Mouse (Mus musculus) urinary bladder, adult 18-20 months (tissue): ENCODE data around the gene Fibcd1.

Experiments
- DNase-seq, 2 experiments: peaks; one replicate each; pipeline ENCODE4 v3.0.0; 2022; ENCODE audit warnings: low spot score in 2 of 2, mixed read lengths in 2 of 2

The Fibcd1 gene

GRCm38 (mm10) chr2:31811086-31811958 lies 34.5 kb downstream of the Fibcd1 start:
- DNase-seq: no peak

- DNase-seq: no peak
These were observed 35.4 kb downstream of the Fibcd1 start, which contains the start of gene Qrfp for GRCm38 (mm10) chr2:31810444-31810843. TSS of gene Qrfp (minus strand) at chr2:31810580.

GRCm38 (mm10) chr2:31809358-31809740 lies 36.5 kb downstream of the Fibcd1 start:
- DNase-seq: no peak

GRCm38 (mm10) chr2:31808410-31809357 lies 37.1 kb downstream of the Fibcd1 start:
- DNase-seq: no peak

GRCm38 (mm10) chr2:31806639-31807382 lies 39.0 kb downstream of the Fibcd1 start:
- no peak for DNase-seq

- DNase-seq: peak in 1 of 2 experiments; percentile 40
These were observed 42.3 kb downstream of the Fibcd1 start for GRCm38 (mm10) chr2:31803480-31803879.

GRCm38 (mm10) chr2:31802811-31803210 lies 43.0 kb downstream of the Fibcd1 start:
- no peak for DNase-seq

GRCm38 (mm10) chr2:31801416-31801815 lies 44.4 kb downstream of the Fibcd1 start:
- no peak for DNase-seq

- no peak for DNase-seq
These were observed 48.9 kb downstream of the Fibcd1 start for GRCm38 (mm10) chr2:31796943-31797342.

- no peak for DNase-seq
These were observed 53.2 kb downstream of the Fibcd1 start for GRCm38 (mm10) chr2:31792611-31793010.

GRCm38 (mm10) chr2:31791260-31791659 lies 54.5 kb downstream of the Fibcd1 start:
- no peak for DNase-seq

GRCm38 (mm10) chr2:31790728-31791251 lies 55.0 kb downstream of the Fibcd1 start:
- DNase-seq: no peak

- DNase-seq: no peak
These were observed 56.6 kb downstream of the Fibcd1 start for GRCm38 (mm10) chr2:31789215-31789614.

- no peak for DNase-seq
These were observed 57.6 kb downstream of the Fibcd1 start for GRCm38 (mm10) chr2:31788227-31788626.

- DNase-seq: peak; percentile 42 to 59
These were observed 58.8 kb downstream of the Fibcd1 start for GRCm38 (mm10) chr2:31787029-31787428.

- peak; percentile 52 to 65 for DNase-seq
These were observed 60.7 kb downstream of the Fibcd1 start for GRCm38 (mm10) chr2:31785074-31785473.

- DNase-seq: no peak
These were observed 62.7 kb downstream of the Fibcd1 start for GRCm38 (mm10) chr2:31782958-31783602.

GRCm38 (mm10) chr2:31779258-31779657 lies 66.5 kb downstream of the Fibcd1 start:
- DNase-seq: no peak

GRCm38 (mm10) chr2:31776479-31776878 lies 69.3 kb downstream of the Fibcd1 start:
- no peak for DNase-seq

GRCm38 (mm10) chr2:31770781-31771441 lies 74.9 kb downstream of the Fibcd1 start:
- peak in 1 of 2 experiments; percentile 67 for DNase-seq
